Mouse (Mus musculus): ENCODE measurements around the gene Csf1. TPM values are rescaled to one million over a fixed set of nuclear protein-coding genes. Genes with fewer than 3 reads are reported as not detected.

The Csf1 gene
- polyA plus RNA-seq (2012; ENCODE audit: insufficient read depth, low replicate concordance): 1.5 and 4.0 TPM in 2 replicates

GRCm38 (mm10) chr3:107759929-107760581, at the start of gene Csf1:
Csf1 (minus strand) TSS chr3:107760469.
- H3K4me3 ChIP-seq (replicated peaks): peak within 1 kb of the TSS; percentile 94
- peaks cover 93% of the 10 kb centered on the region for H3K27me3 ChIP-seq (replicated peaks)

GRCm38 (mm10) chr3:107808013-107808750, 47.9 kb upstream of the Csf1 start:
- Histone ChIP-seq H3K36me3 (replicated peaks; ENCODE audit: low read length) (no peaks in the 10 kb centered on the region), H3K27me3 (replicated peaks) (peaks cover 31% of the 10 kb centered on the region), H3K4me1 (peaks cover 5% of the 10 kb centered on the region; the same call in 1 of the 2 replicates), H3K9me3 (no peaks in the 10 kb centered on the region), H3K4me3 (replicated peaks) (no peak overlapping the region)
- TF ChIP-seq FLI1 (IDR thresholded peaks at IDR 0.05; ENCODE audit: low read length) (no peak), GATA1 (IDR thresholded peaks at IDR 0.05; ENCODE audit: borderline replicate concordance, low read length) (no peak)

More at GRCm38 (mm10) chr3:107759929-107760581, at the start of gene Csf1:
- TF ChIP-seq FLI1 (IDR thresholded peaks at IDR 0.05; ENCODE audit: low read length) (no peak), GATA1 (IDR thresholded peaks at IDR 0.05; ENCODE audit: borderline replicate concordance, low read length) (no peak)
- Histone ChIP-seq H3K4me1 (peaks cover 34% of the 10 kb centered on the region), H3K36me3 (replicated peaks; ENCODE audit: low read length) (no peaks in the 10 kb centered on the region), H3K9me3 (no peaks in the 10 kb centered on the region)

DNA sequence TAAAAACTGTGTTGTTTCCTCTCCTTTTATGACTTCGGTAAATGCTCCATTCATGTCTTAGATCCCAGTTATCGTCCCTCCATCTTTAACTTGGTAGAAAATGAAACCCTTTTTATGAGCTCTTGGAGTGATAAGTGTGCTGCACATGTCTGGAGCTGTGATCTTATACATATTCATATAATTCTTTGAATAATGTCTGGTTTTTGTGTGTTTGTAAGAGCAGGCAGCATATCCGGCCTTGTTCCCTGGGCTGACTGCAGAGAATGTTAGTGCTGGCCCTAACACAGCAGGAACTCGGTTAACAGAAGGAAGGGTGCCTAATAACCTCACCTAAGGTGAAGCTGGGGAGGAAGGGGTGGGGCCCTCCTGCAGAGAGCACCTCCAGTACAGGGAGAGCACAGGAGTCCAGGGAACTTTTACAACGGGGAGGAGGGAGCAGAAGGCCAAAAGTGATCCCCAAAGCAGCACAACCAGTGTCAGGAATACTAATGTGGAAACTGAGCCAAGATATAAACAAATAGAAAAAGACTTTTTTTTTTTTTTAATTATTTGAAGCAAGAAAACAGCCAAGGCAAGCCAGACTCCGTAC, 47.2 kb upstream of the Csf1 start:
- Histone ChIP-seq H3K36me3 (replicated peaks; ENCODE audit: low read length) (no peaks in the 10 kb centered on the region), H3K4me3 (replicated peaks) (no peak overlapping the region), H3K4me1 (peaks cover 5% of the 10 kb centered on the region; the same call in 1 of the 2 replicates), H3K9me3 (no peaks in the 10 kb centered on the region), H3K27me3 (replicated peaks) (peaks cover 34% of the 10 kb centered on the region)
- TF ChIP-seq GATA1 (IDR thresholded peaks at IDR 0.05; ENCODE audit: borderline replicate concordance, low read length) (no peak), FLI1 (IDR thresholded peaks at IDR 0.05; ENCODE audit: low read length) (no peak)

GRCm38 (mm10) chr3:107806916-107807315, 46.6 kb upstream of the Csf1 start:
- Histone ChIP-seq H3K9me3 (no peaks in the 10 kb centered on the region), H3K36me3 (replicated peaks; ENCODE audit: low read length) (no peaks in the 10 kb centered on the region), H3K4me1 (peaks cover under 1% of the 10 kb centered on the region; the same call in 1 of the 2 replicates), H3K27me3 (replicated peaks) (peaks cover 31% of the 10 kb centered on the region), H3K4me3 (replicated peaks) (no peak overlapping the region)
- no peak for TF ChIP-seq FLI1 (IDR thresholded peaks at IDR 0.05; ENCODE audit: low read length)
- no peak for TF ChIP-seq GATA1 (IDR thresholded peaks at IDR 0.05; ENCODE audit: borderline replicate concordance, low read length)

- no peaks in the 10 kb centered on the region for H3K4me1 ChIP-seq
- TF ChIP-seq GATA1 (IDR thresholded peaks at IDR 0.05; ENCODE audit: borderline replicate concordance, low read length): no peak
- TF ChIP-seq FLI1 (IDR thresholded peaks at IDR 0.05; ENCODE audit: low read length): no peak
Observed at GRCm38 (mm10) chr3:107804799-107805198, 44.5 kb upstream of the Csf1 start.

GRCm38 (mm10) chr3:107802185-107802946, 42.1 kb upstream of the Csf1 start:
- H3K27me3 ChIP-seq (replicated peaks): peaks cover 31% of the 10 kb centered on the region
- no peak for TF ChIP-seq FLI1 (IDR thresholded peaks at IDR 0.05; ENCODE audit: low read length)
- no peaks in the 10 kb centered on the region for H3K4me1 ChIP-seq
- no peak overlapping the region for H3K4me3 ChIP-seq (replicated peaks)
- H3K36me3 ChIP-seq (replicated peaks; ENCODE audit: low read length): no peaks in the 10 kb centered on the region
- H3K9me3 ChIP-seq: no peaks in the 10 kb centered on the region

More at GRCm38 (mm10) chr3:107804799-107805198, 44.5 kb upstream of the Csf1 start:
- no peak overlapping the region for H3K4me3 ChIP-seq (replicated peaks)
- no peaks in the 10 kb centered on the region for H3K36me3 ChIP-seq (replicated peaks; ENCODE audit: low read length)
- H3K9me3 ChIP-seq: no peaks in the 10 kb centered on the region
- H3K27me3 ChIP-seq (replicated peaks): peaks cover 30% of the 10 kb centered on the region

- peaks cover under 1% of the 10 kb centered on the region for H3K4me1 ChIP-seq
- peaks cover 6% of the 10 kb centered on the region for H3K9me3 ChIP-seq
- TF ChIP-seq FLI1 (IDR thresholded peaks at IDR 0.05; ENCODE audit: low read length): no peak
- TF ChIP-seq GATA1 (IDR thresholded peaks at IDR 0.05; ENCODE audit: borderline replicate concordance, low read length): no peak
- H3K27me3 ChIP-seq (replicated peaks): peaks cover 34% of the 10 kb centered on the region
- H3K4me3 ChIP-seq (replicated peaks): no peak overlapping the region
- H3K36me3 ChIP-seq (replicated peaks; ENCODE audit: low read length): no peaks in the 10 kb centered on the region
Observed at GRCm38 (mm10) chr3:107798946-107799345, 38.7 kb upstream of the Csf1 start.

- Histone ChIP-seq H3K9me3 (peaks cover 6% of the 10 kb centered on the region), H3K4me1 (peaks cover 8% of the 10 kb centered on the region), H3K36me3 (replicated peaks; ENCODE audit: low read length) (no peaks in the 10 kb centered on the region), H3K27me3 (replicated peaks) (peaks cover 38% of the 10 kb centered on the region), H3K4me3 (replicated peaks) (no peak overlapping the region)
- TF ChIP-seq GATA1 (IDR thresholded peaks at IDR 0.05; ENCODE audit: borderline replicate concordance, low read length) (no peak), FLI1 (IDR thresholded peaks at IDR 0.05; ENCODE audit: low read length) (no peak)
Observed at GRCm38 (mm10) chr3:107796191-107796983, 36.1 kb upstream of the Csf1 start.

DNA sequence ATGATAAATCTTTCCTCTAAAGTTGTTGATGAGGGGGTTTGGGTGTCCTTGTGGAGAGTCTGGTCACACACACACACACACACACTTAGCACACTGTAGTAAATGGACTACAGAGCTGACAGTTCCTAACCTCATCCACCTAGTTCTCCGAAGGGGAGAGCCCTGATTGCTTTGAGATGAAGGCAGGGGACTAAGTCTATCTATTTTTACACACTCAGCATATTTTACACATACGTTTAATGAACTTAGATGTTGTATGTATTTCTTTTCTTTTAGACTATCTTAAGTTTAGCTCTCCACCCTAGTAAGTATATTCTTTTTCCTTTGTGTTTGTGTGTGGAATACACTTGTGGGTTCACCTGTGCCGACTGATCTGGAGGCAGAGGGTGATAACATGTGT, 34.6 kb upstream of the Csf1 start:
- peaks cover 8% of the 10 kb centered on the region for H3K4me1 ChIP-seq
- H3K27me3 ChIP-seq (replicated peaks): peaks cover 50% of the 10 kb centered on the region
- H3K9me3 ChIP-seq: peaks cover 6% of the 10 kb centered on the region
- H3K4me3 ChIP-seq (replicated peaks): no peak overlapping the region
- TF ChIP-seq FLI1 (IDR thresholded peaks at IDR 0.05; ENCODE audit: low read length) (no peak), GATA1 (IDR thresholded peaks at IDR 0.05; ENCODE audit: borderline replicate concordance, low read length) (no peak)
- no peaks in the 10 kb centered on the region for H3K36me3 ChIP-seq (replicated peaks; ENCODE audit: low read length)
